15 mouse cellular contexts compared by ENCODE assay signal in genomic region chr4:134473764-134474163, GRCm38 (mm10). TPM values are rescaled to one million over a fixed set of nuclear protein-coding genes. Genes with fewer than 3 reads are reported as not detected.
DNase-seq lines count a peak whose midpoint lies in the region; ATAC-seq and TF ChIP-seq lines count a peak whose summit lies in the region.
"Had no signal": no experiment of that assay in that cellular context is flagged by ENCODE, and none has a peak within 500 bp of the region (broad histone marks: within the 10 kb centered on the region; RNA-seq: fewer than 3 reads in every experiment).

No protein-coding gene starts in this region.

- no peak for TF ChIP-seq CTCF in gastrocnemius, adult 2 months (IDR thresholded peaks at IDR 0.05)
- TF ChIP-seq CTCF in testis, adult 2 months (IDR thresholded peaks at IDR 0.05; ENCODE audit: control insufficient read depth, insufficient read depth, insufficient replicate concordance, low read depth, low read length): no peak
- TF ChIP-seq CTCF in hindbrain, postnatal 0 days (IDR thresholded peaks at IDR 0.05; ENCODE audit: low read depth): no peak

- H3K27ac ChIP-seq in gastrocnemius, adult 2 months: peak overlapping the region; percentile 7; the same call in 1 of the 2 replicates
- H3K27ac ChIP-seq in testis, adult 2 months (ENCODE audit: control insufficient read depth, insufficient read depth, low read depth, low read length): no peak overlapping the region
- H3K27ac ChIP-seq in hindbrain, postnatal 0 days: peak overlapping the region; percentile 80
- H3K27ac ChIP-seq: limb, embryonic 15.5 days had no signal

- H3K9me3 ChIP-seq in hindbrain, postnatal 0 days (ENCODE audit: low read length): no peaks in the 10 kb centered on the region
- H3K9me3 ChIP-seq: limb, embryonic 15.5 days had no signal

- H3K4me1 ChIP-seq in testis, adult 2 months (ENCODE audit: control insufficient read depth, insufficient read depth, low read length): peaks cover 5% of the 10 kb centered on the region
- H3K4me1 ChIP-seq in hindbrain, postnatal 0 days (ENCODE audit: insufficient read depth, low read length): peaks cover 3% of the 10 kb centered on the region; the same call in 1 of the 2 replicates

- TF ChIP-seq POLR2A in testis, adult 2 months (IDR thresholded peaks at IDR 0.05; ENCODE audit: control insufficient read depth, low read depth, low read length): no peak

- no peak overlapping the region for H3K4me3 ChIP-seq in gastrocnemius, adult 2 months
- peak overlapping the region; percentile 76 for H3K4me3 ChIP-seq in testis, adult 2 months (ENCODE audit: control insufficient read depth, low read depth, low read length)
- no peak overlapping the region for H3K4me3 ChIP-seq in hindbrain, postnatal 0 days (ENCODE audit: low read length)
- H3K4me3 ChIP-seq: limb, embryonic 15.5 days; myocyte had no signal

- 36% methylated on average over 4 of the region's 4 CpGs for WGBS in hindbrain, postnatal 0 days

- H3K9ac ChIP-seq in hindbrain, postnatal 0 days (replicated peaks; ENCODE audit: low read length): 0 out of 2 replicates have a peak overlapping the region, but pooled peaks have one; percentile 26
- H3K9ac ChIP-seq: limb, embryonic 15.5 days had no signal

- DNase-seq in gastrocnemius, adult 2 months: no peak
- no peak for DNase-seq in gastrocnemius, adult 18-20 months (ENCODE audit: low spot score)
- no peak for DNase-seq in testis, postnatal 14 days (ENCODE audit: low spot score)
- DNase-seq in hindbrain, postnatal 0 days (ENCODE audit: low spot score): no peak
- no peak for DNase-seq in left cerebral cortex, postnatal 36 days (ENCODE audit: low spot score in 2 of 2)
- DNase-seq: adrenal gland, postnatal 10 days; B cell, adult 2 months; cerebellum, postnatal 14 days; lung, adult 18-20 months; lung, postnatal 4 days had no signal

- ATAC-seq in hindbrain, postnatal 0 days: no peak
- no peak for ATAC-seq in megakaryocyte progenitor cell, adult 5-6 weeks (replicated peaks; ENCODE audit: poor library complexity)
- ATAC-seq in megakaryocyte, adult 5-6 weeks (ENCODE audit: poor library complexity, severe bottlenecking): no peak

- no peaks in the 10 kb centered on the region for H3K27me3 ChIP-seq in testis, adult 2 months (ENCODE audit: control insufficient read depth, insufficient read depth, low read length)
- no peaks in the 10 kb centered on the region for H3K27me3 ChIP-seq in hindbrain, postnatal 0 days (ENCODE audit: insufficient read depth, low read length)
- H3K27me3 ChIP-seq: limb, embryonic 15.5 days had no signal

- intact Hi-C loops in gastrocnemius, adult 2 months (cut with DNase I): loop anchor here (10.0 kb wide), 1 partner anchor 209 kb away; no protein-coding TSS in a partner anchor
- intact Hi-C loops in left cerebral cortex, postnatal 36 days (cut with DNase I): no loop called here

- peaks cover 2% of the 10 kb centered on the region for H3K36me3 ChIP-seq in testis, adult 2 months (ENCODE audit: control insufficient read depth, insufficient read depth, low read length)
- H3K36me3 ChIP-seq in hindbrain, postnatal 0 days (ENCODE audit: insufficient read depth, low read length): peaks cover 34% of the 10 kb centered on the region

- no peak overlapping the region for H3K4me2 ChIP-seq in hindbrain, postnatal 0 days (ENCODE audit: low read depth, low read length)
- H3K4me2 ChIP-seq: limb, embryonic 15.5 days had no signal

RNA-seq across cellular contexts. Expression of gene Stmn1, which starts 5.6 kb away (rescaled TPM):
- total RNA-seq in gastrocnemius, adult 2 months (2021): 1 to 10 TPM; 3.0 to 3.8 TPM
- 1 to 10 TPM; 2.5 to 3.5 TPM for total RNA-seq in gastrocnemius, adult 18-20 months (2021)
- 109 and 126 TPM in 2 replicates for polyA plus RNA-seq in testis, adult 2 months (2012; rRNA removed)
- 667 and 752 TPM in 2 replicates for total RNA-seq in hindbrain, postnatal 0 days (2014; rRNA removed)
- polyA plus RNA-seq in hindbrain, postnatal 0 days (2015; fragmentation: Nextera tagmentation; extraction: Ambion mirVana): 4,115 and 4,307 TPM in 2 replicates
- 794 and 868 TPM in 2 replicates for total RNA-seq in megakaryocyte progenitor cell, adult 5-6 weeks (2015)
- total RNA-seq in megakaryocyte progenitor cell, adult 5-6 weeks (2017): 1,207 and 1,242 TPM in 2 replicates
- 563 and 570 TPM in 2 replicates for total RNA-seq in megakaryocyte, adult 5-6 weeks (2015)
- 790 and 821 TPM in 2 replicates for total RNA-seq in megakaryocyte, adult 5-6 weeks (2017)
- 1,000 to 10,000 TPM; 1,022 to 1,141 TPM for total RNA-seq in left cerebral cortex, postnatal 36 days (2021)

RNA-seq across cellular contexts. Expression of gene Paqr7, which starts 22.7 kb away (rescaled TPM):
- total RNA-seq in gastrocnemius, adult 2 months (2021): 1 to 10 TPM; 1.7 to 2.3 TPM
- 1 to 10 TPM; 2.9 to 4.4 TPM for total RNA-seq in gastrocnemius, adult 18-20 months (2021)
- 65.0 and 67.1 TPM in 2 replicates for polyA plus RNA-seq in testis, adult 2 months (2012; rRNA removed)
- 121 and 142 TPM in 2 replicates for total RNA-seq in hindbrain, postnatal 0 days (2014; rRNA removed)
- polyA plus RNA-seq in hindbrain, postnatal 0 days (2015; fragmentation: Nextera tagmentation; extraction: Ambion mirVana): 41.1 and 43.5 TPM in 2 replicates
- 5.2 and 7.3 TPM in 2 replicates for total RNA-seq in megakaryocyte progenitor cell, adult 5-6 weeks (2015)
- total RNA-seq in megakaryocyte progenitor cell, adult 5-6 weeks (2017): 11.1 and 13.5 TPM in 2 replicates
- 10.7 and 11.7 TPM in 2 replicates for total RNA-seq in megakaryocyte, adult 5-6 weeks (2015)
- total RNA-seq in megakaryocyte, adult 5-6 weeks (2017): 17.0 and 17.6 TPM in 2 replicates
- total RNA-seq in left cerebral cortex, postnatal 36 days (2021): 10 to 100 TPM; 56.5 to 65.6 TPM

RNA-seq across cellular contexts. Expression of gene Aunip, which starts 37.0 kb away (rescaled TPM):
- total RNA-seq in gastrocnemius, adult 2 months (2021): not detected
- not detected for total RNA-seq in gastrocnemius, adult 18-20 months (2021)
- polyA plus RNA-seq in testis, adult 2 months (2012; rRNA removed): 3.7 and 3.8 TPM in 2 replicates
- 2.2 and 2.7 TPM in 2 replicates for total RNA-seq in hindbrain, postnatal 0 days (2014; rRNA removed)
- polyA plus RNA-seq in hindbrain, postnatal 0 days (2015; fragmentation: Nextera tagmentation; extraction: Ambion mirVana): 2.2 and 2.6 TPM in 2 replicates
- total RNA-seq in megakaryocyte progenitor cell, adult 5-6 weeks (2015): 11.8 and 14.6 TPM in 2 replicates
- total RNA-seq in megakaryocyte progenitor cell, adult 5-6 weeks (2017): 24.3 and 30.6 TPM in 2 replicates
- 3.7 and 3.9 TPM in 2 replicates for total RNA-seq in megakaryocyte, adult 5-6 weeks (2015)
- 12.6 and 17.0 TPM in 2 replicates for total RNA-seq in megakaryocyte, adult 5-6 weeks (2017)
- under 1 TPM in 1 of 2 experiments, not detected in 1; 0.32 TPM for total RNA-seq in left cerebral cortex, postnatal 36 days (2021)

Comparison
In these comparisons a context has a peak if more than half of its experiments do, and no peak if none do; other contexts are left out.
1. RNA of gene Stmn1, which starts 5.6 kb away (total RNA-seq): 794 to 1,242 TPM in megakaryocyte progenitor cell, adult 5-6 weeks, 1,022 to 1,141 TPM in left cerebral cortex, postnatal 36 days, 563 to 821 TPM in megakaryocyte, adult 5-6 weeks and 667 to 752 TPM in hindbrain, postnatal 0 days; 3.0 to 3.8 TPM in gastrocnemius, adult 2 months and 2.5 to 3.5 TPM in gastrocnemius, adult 18-20 months; every median in the first group is over 100 times any median in the second.